Mouse (Mus musculus) heart, postnatal 14 days (tissue): Measurements from ENCODE around the gene Cc2d2b. TPM values are rescaled to one million over a fixed set of nuclear protein-coding genes. Genes with fewer than 3 reads are reported as not detected.

Experiments used
- DNase-seq, 2 experiments: peaks; one replicate each; pipeline ENCODE4 v3.0.0; 2021 to 2022
- intact Hi-C: fragments of 180-260 bp; cut with DNase I; formaldehyde crosslinking; loops from one replicate; pipeline ENCODE4 v1.15.1; 2025
- total RNA-seq, 2 experiments: library from RNA; stranded (reverse); gene quantifications; 2 replicates each; pipeline ENCODE4 v1.2.3; 2021

The Cc2d2b gene
- total RNA-seq, 2 experiments from 2014 or later = not detected

GRCm38 (mm10) chr19:40830198-40830597 is 81.6 kb downstream of the Cc2d2b start:
- intact Hi-C loops = loop anchor here (10.0 kb wide), 1 partner anchor 245 kb away; the partner anchor contains the start of gene Aldh18a1
- DNase-seq = no peak

- peak; percentile 97 to 98 for DNase-seq
- intact Hi-C loops = loop anchor here (10.0 kb wide), 1 partner anchor 246 kb away; the partner anchor contains the start of gene Aldh18a1
Measured at GRCm38 (mm10) chr19:40830703-40831415, 82.3 kb downstream of the Cc2d2b start, which contains the start of gene Ccnj. Ccnj (plus strand) TSS chr19:40831279.

- peak; percentile 51 to 62 for DNase-seq
- intact Hi-C loops = loop anchor here (2.0 to 10.0 kb wide), 2 partner anchors 63 to 247 kb away; partner anchors contain the start of genes Aldh18a1 and Zfp518a
Measured at GRCm38 (mm10) chr19:40831416-40832201, 83.1 kb downstream of the Cc2d2b start.

- intact Hi-C loops = loop anchor here (2.0 to 10.0 kb wide), 2 partner anchors 62 to 248 kb away; partner anchors contain the start of genes Aldh18a1 and Zfp518a
- no peak for DNase-seq
Measured at GRCm38 (mm10) chr19:40832361-40832760, 83.8 kb downstream of the Cc2d2b start.

GRCm38 (mm10) chr19:40834436-40834835 is 85.9 kb downstream of the Cc2d2b start:
- no peak for DNase-seq
- intact Hi-C loops = loop anchor here (10.0 kb wide), 1 partner anchor 250 kb away; the partner anchor contains the start of gene Aldh18a1

- no peak for DNase-seq
- intact Hi-C loops = loop anchor here (10.0 kb wide), 1 partner anchor 253 kb away; the partner anchor contains the start of gene Aldh18a1
Measured at GRCm38 (mm10) chr19:40838205-40838604, 89.7 kb downstream of the Cc2d2b start.

- intact Hi-C loops = no loop called here
- DNase-seq = no peak
Measured at GRCm38 (mm10) chr19:40840303-40840702, 91.8 kb downstream of the Cc2d2b start.

- no peak for DNase-seq
- intact Hi-C loops = no loop called here
Measured at GRCm38 (mm10) chr19:40841083-40841482, 92.5 kb downstream of the Cc2d2b start.

GRCm38 (mm10) chr19:40841593-40841992 is 93.0 kb downstream of the Cc2d2b start:
- intact Hi-C loops = no loop called here
- no peak for DNase-seq

GRCm38 (mm10) chr19:40844731-40845130 is 96.2 kb downstream of the Cc2d2b start:
- no peak for DNase-seq
- intact Hi-C loops = no loop called here

GRCm38 (mm10) chr19:40849391-40849790 is 100.8 kb downstream of the Cc2d2b start:
- DNase-seq = no peak
- intact Hi-C loops = no loop called here

- peak; percentile 39 to 63 for DNase-seq
- intact Hi-C loops = no loop called here
Measured at GRCm38 (mm10) chr19:40859555-40859954, 111.0 kb downstream of the Cc2d2b start.

- no peak for DNase-seq
- intact Hi-C loops = no loop called here
Measured at GRCm38 (mm10) chr19:40868284-40868683, 119.7 kb downstream of the Cc2d2b start.

GRCm38 (mm10) chr19:40869425-40870105 is 121.0 kb downstream of the Cc2d2b start:
- intact Hi-C loops = no loop called here
- DNase-seq = no peak

GRCm38 (mm10) chr19:40872955-40873665 is 124.6 kb downstream of the Cc2d2b start:
- peak; percentile 82 to 92 for DNase-seq
- intact Hi-C loops = loop anchor here (1.0 kb wide), 1 partner anchor 21 kb away; the partner anchor contains the start of gene Zfp518a

Other genes with a start within 250 kb of the Cc2d2b start
- 100 to 1,000 TPM; 523 to 539 TPM for gene Sorbs1, start 235.0 kb upstream of the Cc2d2b start, total RNA-seq
- 10 to 100 TPM in 1 of 2 experiments, 1 to 10 TPM in 1; 9.9 to 12.2 TPM for gene Aldh18a1, start 160.3 kb upstream of the Cc2d2b start, total RNA-seq
- gene Tctn3, start 136.5 kb upstream of the Cc2d2b start, total RNA-seq = 1 to 10 TPM; 8.6 to 8.8 TPM
- 10 to 100 TPM; 34.5 to 40.2 TPM for gene Entpd1, start 136.4 kb upstream of the Cc2d2b start, total RNA-seq
- 1 to 10 TPM; 6.8 to 7.1 TPM for gene Ccnj, start 82.5 kb downstream of the Cc2d2b start, total RNA-seq
- 1 to 10 TPM; 7.2 to 8.6 TPM for gene Zfp518a, start 146.0 kb downstream of the Cc2d2b start, total RNA-seq
- under 1 TPM; 0.76 to 0.81 TPM for gene Blnk, start 245.8 kb downstream of the Cc2d2b start, total RNA-seq